Mouse (Mus musculus) layer of hippocampus, postnatal 14 days (tissue): ENCODE measurements around the gene Dolpp1. TPM values are rescaled to one million over a fixed set of nuclear protein-coding genes. Genes with fewer than 3 reads are reported as not detected.
"Not testable (repeated sequence)": the region's sequence is repeated elsewhere in the genome, so short reads cannot be mapped to it uniquely, and the experiment has no call there.

Experiments
- DNase-seq, 2 experiments: peaks; one replicate each; pipeline ENCODE4 v3.0.0; 2021 to 2022; ENCODE audit warnings: low spot score in 2 of 2, mixed read lengths in 1 of 2
- total RNA-seq, 2 experiments: library from RNA; stranded (reverse); gene quantifications; 2 replicates each; pipeline ENCODE4 v1.2.3; 2021

Dolpp1 gene
- total RNA-seq, 2 experiments from 2014 or later = 29.3 to 30.2 TPM

- DNase-seq = no peak
Observed at GRCm38 (mm10) chr2:30408452-30409100, 16.5 kb downstream of the Dolpp1 start.

- no peak for DNase-seq
Observed at GRCm38 (mm10) chr2:30409454-30410176, 17.6 kb downstream of the Dolpp1 start.

GRCm38 (mm10) chr2:30413038-30413973 lies 21.3 kb downstream of the Dolpp1 start:
- no peak for DNase-seq

GRCm38 (mm10) chr2:30414101-30414500 lies 22.0 kb downstream of the Dolpp1 start:
- no peak for DNase-seq

GRCm38 (mm10) chr2:30414681-30415080 lies 22.6 kb downstream of the Dolpp1 start:
- no peak for DNase-seq

- DNase-seq = peak; percentile 91 to 93
Observed at GRCm38 (mm10) chr2:30415157-30415935, 23.3 kb downstream of the Dolpp1 start, which contains the start of gene Crat. Gene Crat (minus strand): TSS chr2:30415813.

- peak; percentile 95 for DNase-seq
Observed at GRCm38 (mm10) chr2:30415936-30416648, 24.0 kb downstream of the Dolpp1 start, which contains the start of gene Ptpa. Gene Ptpa (plus strand): TSS chr2:30416039.

GRCm38 (mm10) chr2:30416649-30416965 lies 24.6 kb downstream of the Dolpp1 start:
- DNase-seq = no peak

- not testable (repeated sequence) for DNase-seq
Observed at GRCm38 (mm10) chr2:30417154-30417553, 25.1 kb downstream of the Dolpp1 start.

GRCm38 (mm10) chr2:30417595-30418165 lies 25.6 kb downstream of the Dolpp1 start:
- DNase-seq = no peak

- DNase-seq = no peak
Observed at GRCm38 (mm10) chr2:30418259-30418658, 26.2 kb downstream of the Dolpp1 start.

GRCm38 (mm10) chr2:30419112-30419511 lies 27.1 kb downstream of the Dolpp1 start:
- no peak for DNase-seq

GRCm38 (mm10) chr2:30421432-30421831 lies 29.4 kb downstream of the Dolpp1 start:
- no peak for DNase-seq

- DNase-seq = no peak
Observed at GRCm38 (mm10) chr2:30429156-30429555, 37.1 kb downstream of the Dolpp1 start.

GRCm38 (mm10) chr2:30435326-30436155 lies 43.5 kb downstream of the Dolpp1 start:
- DNase-seq = peak; percentile 67 to 80

- DNase-seq = no peak
Observed at GRCm38 (mm10) chr2:30436156-30436545, 44.1 kb downstream of the Dolpp1 start.

GRCm38 (mm10) chr2:30436809-30437208 lies 44.8 kb downstream of the Dolpp1 start:
- no peak for DNase-seq

- DNase-seq = no peak
Observed at GRCm38 (mm10) chr2:30437791-30438190, 45.7 kb downstream of the Dolpp1 start.

- DNase-seq = no peak
Observed at GRCm38 (mm10) chr2:30439631-30440030, 47.6 kb downstream of the Dolpp1 start.
